Mouse (Mus musculus) cerebellum, adult 2 months (tissue): ENCODE measurements at regions not wholly inside any gene's neighbourhood (a gene's known extent, or its start where the extent isn't known, plus 50 kb on each side); places are given as distances from the start of the nearest gene placed in this dataset.

Source experiments
- CTCF ChIP-seq: fragments of 200-500 bp; IDR thresholded peaks from 2 replicates; pipeline ENCODE4 v1.5.1; 2011; ENCODE audit warnings: low read depth, mild to moderate bottlenecking, control low read depth, low read length, moderate library complexity, borderline replicate concordance; ENCODE audit not compliant: insufficient read depth
- POLR2A ChIP-seq: fragments of 200-500 bp; IDR thresholded peaks from 2 replicates; pipeline ENCODE4 v1.6.1; 2011; ENCODE audit warnings: low read length, control low read depth, borderline replicate concordance; ENCODE audit not compliant: insufficient read depth

DNA sequence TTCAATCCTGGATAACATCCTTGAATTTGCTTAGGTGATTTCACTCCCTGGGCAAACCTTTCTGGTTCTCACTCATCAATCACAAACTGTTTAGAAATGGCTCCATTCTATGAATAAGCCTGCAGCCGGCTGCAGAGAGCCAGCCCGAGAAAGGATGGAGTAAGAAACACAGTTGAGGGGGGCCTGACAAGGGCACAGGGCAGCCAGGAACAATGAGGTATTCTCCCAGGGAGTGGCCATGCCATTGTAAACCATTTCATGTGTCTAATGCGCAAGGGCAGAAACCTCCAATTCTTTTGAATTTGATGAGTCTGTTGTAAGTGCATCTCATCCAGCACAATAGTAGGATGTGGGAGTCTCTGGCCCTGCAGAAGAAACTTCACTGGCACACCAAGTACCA, 350.7 kb downstream of the Phf14 start:
- TF ChIP-seq CTCF: no peak
- TF ChIP-seq POLR2A: no peak
